Mouse (Mus musculus) embryonic fibroblast, embryonic 13.5 days (primary cell): Measurements from ENCODE around the gene Dok5. TPM values are rescaled to one million over a fixed set of nuclear protein-coding genes. Genes with fewer than 3 reads are reported as not detected.

Source experiments
- H3K27ac ChIP-seq: 2 replicates; pipeline ENCODE4 v1.5.1; 2012; ENCODE audit warnings: low read length, control low read depth, inconsistent platforms; ENCODE audit not compliant: insufficient read depth
- H3K4me1 ChIP-seq: 2 replicates; pipeline ENCODE4 v1.6.1; 2011; ENCODE audit warnings: low read length; ENCODE audit not compliant: control insufficient read depth, insufficient read depth
- H3K4me3 ChIP-seq: 2 replicates; pipeline ENCODE4 v1.5.1; 2011; ENCODE audit warnings: mild to moderate bottlenecking, control low read depth, low read length; ENCODE audit not compliant: insufficient read depth
- CTCF ChIP-seq: IDR thresholded peaks from 2 replicates; pipeline ENCODE4 v1.5.1; 2011; ENCODE audit warnings: mild to moderate bottlenecking, control low read depth, low read length, moderate library complexity, borderline replicate concordance; ENCODE audit not compliant: insufficient read depth
- POLR2A ChIP-seq: IDR thresholded peaks from 2 replicates; pipeline ENCODE4 v1.6.1; 2011; ENCODE audit warnings: low read depth, mild to moderate bottlenecking, control low read depth, low read length, moderate library complexity
- polyA plus RNA-seq: library from polyadenylated mRNA; stranded (reverse); fragments of >200 nt; gene quantifications from 2 replicates; pipeline ENCODE4 v1.2.4, GENCODE M21; 2011; ENCODE audit warnings: low read depth; ENCODE audit not compliant: missing spikeins, insufficient read length

Gene Dok5
- polyA plus RNA-seq, 1 experiment = 10.7 TPM

DNA sequence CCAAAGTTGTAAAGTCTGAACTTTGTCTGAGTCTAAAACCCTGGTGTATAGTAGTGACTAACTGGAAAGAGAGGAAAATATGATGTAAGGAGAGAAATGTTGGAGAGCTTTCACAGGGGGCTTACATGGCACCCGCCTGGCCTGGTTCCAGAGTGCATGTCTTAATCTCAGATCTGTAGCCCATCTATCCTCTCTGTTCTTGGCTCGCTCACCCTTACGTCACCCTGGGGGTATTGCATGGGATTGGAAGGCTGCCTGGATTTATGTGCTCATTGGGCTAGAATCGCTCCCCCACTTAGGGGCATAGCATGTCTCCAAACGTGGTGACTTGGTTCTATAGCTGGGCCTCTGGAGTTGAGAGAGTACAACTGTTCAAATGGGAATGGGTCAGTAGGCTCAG is 26.6 kb downstream of the Dok5 start:
- TF ChIP-seq POLR2A = no peak
- no peak for TF ChIP-seq CTCF
- Histone ChIP-seq H3K4me1 (peaks cover 4% of the 10 kb centered on the region; the same call in 1 of the 2 replicates), H3K27ac (no peak overlapping the region), H3K4me3 (no peak overlapping the region)

DNA sequence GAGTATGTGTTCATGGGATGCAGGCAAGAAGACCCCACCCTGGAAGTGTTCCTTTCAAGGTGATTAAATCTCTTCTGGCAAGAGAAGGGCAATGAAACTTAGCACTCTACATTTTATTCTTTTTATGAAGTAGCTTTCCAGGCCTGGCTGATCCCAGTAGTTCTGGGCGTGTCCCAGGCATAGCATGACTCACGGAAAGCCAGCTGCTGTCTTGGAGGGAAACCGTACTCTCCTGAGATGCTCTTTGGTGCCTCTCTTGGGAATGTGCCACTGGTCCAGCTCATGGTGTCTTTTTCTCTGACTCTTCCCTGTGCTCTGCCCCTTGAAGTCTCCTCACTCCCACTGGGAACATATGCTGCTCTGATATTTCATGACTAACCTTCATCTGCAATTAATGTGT is 33.1 kb downstream of the Dok5 start:
- Histone ChIP-seq H3K4me1 (peaks cover 4% of the 10 kb centered on the region; the same call in 1 of the 2 replicates), H3K4me3 (no peak overlapping the region), H3K27ac (no peak overlapping the region)
- no peak for TF ChIP-seq CTCF
- no peak for TF ChIP-seq POLR2A

DNA sequence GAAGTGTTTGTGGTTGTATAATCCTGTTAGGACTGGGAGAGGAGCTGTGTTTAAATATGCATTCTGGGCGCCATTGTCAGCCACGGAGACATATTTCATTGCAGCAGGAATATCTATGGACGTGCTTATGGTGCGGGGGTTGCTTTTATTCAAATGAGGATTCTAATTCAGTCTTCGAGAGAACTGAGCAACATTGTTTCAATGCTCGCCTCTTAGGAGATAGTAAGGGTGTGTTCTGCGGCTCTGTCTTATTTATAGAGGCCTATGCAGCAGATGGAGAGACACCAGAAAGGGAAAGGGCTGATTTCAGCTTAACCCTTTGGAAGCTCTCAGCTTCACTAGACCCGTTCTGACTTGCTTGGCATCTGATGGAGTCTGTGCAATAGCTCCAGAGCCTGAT is 35.6 kb downstream of the Dok5 start:
- Histone ChIP-seq H3K4me1 (peaks cover 4% of the 10 kb centered on the region; the same call in 1 of the 2 replicates), H3K4me3 (no peak overlapping the region), H3K27ac (no peak overlapping the region)
- TF ChIP-seq CTCF (no peak), POLR2A (no peak)

DNA sequence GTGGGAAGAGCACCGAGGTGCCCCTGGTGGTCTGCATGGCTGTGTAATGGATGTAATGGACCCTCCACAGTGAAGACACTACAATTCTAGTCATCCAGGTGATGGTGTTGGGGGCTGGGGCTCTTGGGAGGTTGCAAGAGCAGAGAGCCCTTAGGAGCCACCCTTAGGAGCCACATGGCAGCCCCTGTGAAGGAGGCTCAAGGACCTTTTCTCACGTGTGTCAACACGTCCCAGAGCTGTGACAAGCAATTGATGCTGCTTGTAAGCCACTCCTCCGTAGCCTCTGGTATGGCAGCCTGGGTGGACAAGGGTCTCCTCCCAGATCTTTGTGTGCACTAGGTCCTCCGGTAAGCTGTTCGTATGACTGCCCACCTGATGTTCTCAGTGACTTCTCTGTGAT is 37.1 kb downstream of the Dok5 start:
- TF ChIP-seq CTCF = no peak
- no peak for TF ChIP-seq POLR2A
- H3K4me3 ChIP-seq = no peak overlapping the region
- peaks cover 4% of the 10 kb centered on the region; the same call in 1 of the 2 replicates for H3K4me1 ChIP-seq
- H3K27ac ChIP-seq = no peak overlapping the region

DNA sequence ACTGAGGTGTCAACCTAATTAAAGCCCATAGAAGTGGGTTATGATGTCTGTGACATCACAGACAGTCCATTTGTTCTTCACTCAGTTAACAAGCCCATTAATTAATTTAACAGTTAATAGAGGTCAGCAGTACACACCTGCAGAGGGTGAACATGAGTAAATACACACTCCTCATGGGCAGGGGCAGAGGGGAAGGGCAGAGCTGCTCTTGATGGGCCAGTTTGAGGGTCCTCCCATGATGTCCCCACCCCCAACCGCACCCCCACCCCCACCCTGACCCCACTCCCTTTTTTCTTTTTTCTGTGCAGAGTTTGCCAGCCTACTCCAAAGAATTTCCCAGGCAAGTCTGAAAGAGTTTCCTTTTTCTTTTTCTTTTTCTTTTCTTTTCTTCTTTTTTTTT is 39.9 kb downstream of the Dok5 start:
- no peaks in the 10 kb centered on the region for H3K4me1 ChIP-seq

DNA sequence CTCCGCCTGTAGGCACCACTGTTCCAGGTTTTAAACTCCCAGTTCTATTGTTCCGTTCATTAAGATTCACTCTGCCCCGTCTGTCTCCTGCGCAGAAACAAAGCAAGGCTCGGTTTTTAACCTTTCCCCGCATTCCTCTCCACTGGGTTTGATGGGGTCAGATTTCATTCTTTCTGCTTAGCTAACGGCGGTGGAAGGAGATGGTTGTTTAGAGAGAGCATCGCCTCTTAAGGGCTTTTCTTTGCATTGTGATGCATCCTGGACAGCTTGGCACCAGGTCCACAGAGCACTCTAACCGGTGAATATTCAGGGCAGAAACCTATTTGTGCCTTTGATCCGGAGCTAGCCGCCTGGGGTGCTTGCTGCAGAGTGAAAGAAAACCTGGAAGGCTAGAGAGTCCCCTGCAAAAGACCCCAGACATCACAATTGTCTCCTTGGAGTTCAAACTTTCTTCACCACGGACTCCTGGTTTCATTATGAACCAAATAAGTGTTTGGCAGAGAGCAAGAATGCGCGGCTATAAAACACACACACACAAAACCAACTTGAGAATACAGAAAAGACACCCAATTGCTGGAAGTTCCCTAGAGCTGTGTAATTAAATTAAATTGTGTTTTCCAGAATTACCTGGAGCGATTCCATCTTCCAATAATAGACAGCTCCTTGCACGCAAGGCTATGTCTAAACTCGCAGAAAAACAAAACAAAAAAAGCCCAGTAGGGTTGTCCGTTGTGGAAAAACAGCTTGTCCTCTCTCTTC is 40.7 kb downstream of the Dok5 start:
- no peak overlapping the region for H3K4me3 ChIP-seq
- H3K27ac ChIP-seq = peak overlapping the region; percentile 10; the same call in 1 of the 2 replicates

More for the DNA sequence above, 39.9 kb downstream of the Dok5 start:
- TF ChIP-seq CTCF (no peak), POLR2A (no peak)
- no peak overlapping the region for H3K4me3 ChIP-seq
- H3K27ac ChIP-seq = no peak overlapping the region; the same call in 1 of the 2 replicates

DNA sequence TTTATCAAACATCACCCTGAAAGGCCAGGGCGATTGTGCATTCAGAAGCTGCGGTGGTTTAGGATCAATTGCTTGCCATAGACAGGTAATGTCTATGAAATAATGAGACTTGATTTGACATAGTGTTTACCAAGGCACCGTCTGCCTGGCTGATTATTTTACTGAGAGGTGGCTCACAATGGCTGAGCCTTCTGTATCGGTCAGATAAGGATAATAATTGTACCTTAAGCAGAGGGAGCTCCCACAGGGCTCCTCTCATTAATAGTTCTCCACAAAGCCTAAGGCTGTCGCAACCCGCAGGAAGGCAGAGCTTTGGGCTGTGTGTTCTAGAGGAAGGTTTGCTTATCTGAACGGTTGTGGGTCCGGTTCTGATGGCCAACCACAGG is 41.3 kb downstream of the Dok5 start:
- Histone ChIP-seq H3K4me1 (no peaks in the 10 kb centered on the region), H3K27ac (peak overlapping the region; percentile 10; the same call in 1 of the 2 replicates), H3K4me3 (no peak overlapping the region)
- no peak for TF ChIP-seq POLR2A
- TF ChIP-seq CTCF = no peak

More for the DNA sequence above, 40.7 kb downstream of the Dok5 start:
- H3K4me1 ChIP-seq = no peaks in the 10 kb centered on the region
- TF ChIP-seq POLR2A = no peak
- no peak for TF ChIP-seq CTCF

DNA sequence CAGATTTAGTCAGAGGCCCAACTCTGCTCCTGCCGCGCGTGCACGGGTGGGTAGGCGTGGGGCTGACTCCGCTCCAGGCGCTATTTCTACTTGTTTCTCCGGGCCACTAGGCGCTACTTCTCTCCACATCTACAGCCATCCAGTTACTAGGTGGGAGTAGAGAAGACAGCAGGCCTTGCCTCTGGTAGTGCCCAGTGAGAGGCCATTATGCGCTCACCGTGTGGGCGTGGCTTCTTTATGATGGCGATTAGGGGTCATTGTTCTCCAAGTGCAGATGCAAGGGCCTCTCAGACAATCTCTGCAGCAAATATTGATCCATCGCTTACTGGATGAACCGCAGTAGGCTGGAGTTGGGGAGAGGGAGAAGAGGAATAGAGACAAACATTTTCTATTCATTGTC is 44.0 kb downstream of the Dok5 start:
- TF ChIP-seq CTCF (no peak), POLR2A (no peak)
- Histone ChIP-seq H3K4me1 (no peaks in the 10 kb centered on the region), H3K4me3 (no peak overlapping the region)

DNA sequence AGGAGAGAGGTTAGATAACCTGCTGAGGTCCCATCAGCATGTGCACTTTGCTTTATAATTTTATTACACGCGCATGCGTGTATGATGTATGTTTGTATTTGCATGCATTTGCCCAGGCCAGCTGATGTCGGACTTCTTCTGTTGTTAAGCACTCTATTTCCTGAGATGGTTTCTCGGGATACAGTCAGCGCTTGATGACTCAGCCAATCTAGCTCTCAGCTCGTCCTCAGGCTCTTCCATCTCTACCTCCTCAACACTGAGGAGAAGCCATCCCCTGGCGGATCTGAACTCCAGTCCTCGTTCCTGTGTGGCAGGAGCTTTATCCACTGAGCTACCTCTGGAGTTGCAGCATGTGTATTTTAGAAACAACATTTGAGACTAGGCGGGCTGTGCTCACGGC is 44.5 kb downstream of the Dok5 start:
- H3K4me1 ChIP-seq = no peaks in the 10 kb centered on the region
- no peak for TF ChIP-seq CTCF
- TF ChIP-seq POLR2A = no peak
- no peak overlapping the region for H3K27ac ChIP-seq
- H3K4me3 ChIP-seq = no peak overlapping the region

More for the DNA sequence above, 44.0 kb downstream of the Dok5 start:
- H3K27ac ChIP-seq = no peak overlapping the region

DNA sequence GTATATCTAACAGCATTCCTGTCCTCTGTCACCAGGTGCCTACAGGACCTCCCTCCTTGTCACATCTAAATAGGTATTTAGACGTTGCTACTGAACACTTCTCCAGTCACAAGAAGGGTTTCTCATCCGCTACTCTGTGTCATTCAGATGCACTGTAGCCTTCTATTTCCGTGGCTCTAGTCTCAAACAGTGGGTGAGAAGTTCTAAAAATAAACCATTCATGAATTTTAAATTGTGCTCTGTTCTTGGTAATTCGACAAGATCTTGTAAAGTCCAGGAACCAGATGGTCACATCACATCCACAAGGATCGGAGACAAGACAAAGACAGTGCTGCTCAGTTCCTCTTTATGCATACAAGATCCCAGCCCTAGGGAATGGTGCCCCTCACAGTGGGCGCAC is 46.0 kb downstream of the Dok5 start:
- Histone ChIP-seq H3K4me3 (no peak overlapping the region), H3K27ac (no peak overlapping the region), H3K4me1 (no peaks in the 10 kb centered on the region)
- TF ChIP-seq POLR2A (no peak), CTCF (no peak)
